Mouse (Mus musculus) myocyte (in vitro differentiated cells): ENCODE measurements around the gene Nol7.

Experiments
- CEBPB ChIP-seq: IDR thresholded peaks from 2 replicates; pipeline ENCODE4 v1.6.1; 2011; ENCODE audit warnings: mild to moderate bottlenecking, moderate library complexity; ENCODE audit not compliant: poor library complexity, insufficient read depth, severe bottlenecking
- E2F4 ChIP-seq: IDR thresholded peaks from one replicate; pipeline ENCODE4 v1.6.1; 2011; ENCODE audit warnings: mild to moderate bottlenecking, control low read depth, moderate library complexity; ENCODE audit not compliant: insufficient read depth
- MAX ChIP-seq: IDR thresholded peaks from one replicate; pipeline ENCODE4 v1.6.1; 2011; ENCODE audit warnings: low read depth, mild to moderate bottlenecking, control low read depth
- MYOD1 ChIP-seq, 3 experiments: IDR thresholded peaks; one replicate each; pipeline ENCODE4 v1.6.1; 2011; ENCODE audit warnings: control low read depth in 2 of 3, low read depth in 2 of 3, mild to moderate bottlenecking in 2 of 3, moderate library complexity in 1 of 3; ENCODE audit not compliant: insufficient read length in 2 of 3, control insufficient read depth in 1 of 3
- MYOG ChIP-seq, 3 experiments: IDR thresholded peaks; one replicate each; pipeline ENCODE4 v1.6.1; 2011; ENCODE audit warnings: control low read depth in 2 of 3, low read depth in 2 of 3, mild to moderate bottlenecking in 2 of 3; ENCODE audit not compliant: insufficient read length in 2 of 3, control insufficient read depth in 1 of 3, insufficient read depth in 1 of 3
- POLR2A ChIP-seq: IDR thresholded peaks from one replicate; pipeline ENCODE4 v1.6.1; 2011; ENCODE audit warnings: low read depth, mild to moderate bottlenecking, control low read depth, moderate library complexity; ENCODE audit not compliant: insufficient read length
- POLR2AphosphoS2 ChIP-seq: IDR thresholded peaks from one replicate; pipeline ENCODE4 v1.6.1; 2011; ENCODE audit warnings: low read depth, control low read depth; ENCODE audit not compliant: insufficient read length
- SRF ChIP-seq: IDR thresholded peaks from one replicate; pipeline ENCODE4 v1.6.1; 2011; ENCODE audit warnings: low read depth; ENCODE audit not compliant: control insufficient read depth, insufficient read length
- TCF12 ChIP-seq: IDR thresholded peaks from one replicate; pipeline ENCODE4 v1.6.1; 2011; ENCODE audit warnings: mild to moderate bottlenecking, control low read depth; ENCODE audit not compliant: poor library complexity, insufficient read depth, severe bottlenecking
- TCF3 ChIP-seq: IDR thresholded peaks from one replicate; pipeline ENCODE4 v1.6.1; 2011; ENCODE audit warnings: low read depth, control low read depth; ENCODE audit not compliant: insufficient read length
- USF1 ChIP-seq: IDR thresholded peaks from one replicate; pipeline ENCODE4 v1.6.1; 2011; ENCODE audit warnings: low read depth, mild to moderate bottlenecking, control low read depth, moderate library complexity

DNA sequence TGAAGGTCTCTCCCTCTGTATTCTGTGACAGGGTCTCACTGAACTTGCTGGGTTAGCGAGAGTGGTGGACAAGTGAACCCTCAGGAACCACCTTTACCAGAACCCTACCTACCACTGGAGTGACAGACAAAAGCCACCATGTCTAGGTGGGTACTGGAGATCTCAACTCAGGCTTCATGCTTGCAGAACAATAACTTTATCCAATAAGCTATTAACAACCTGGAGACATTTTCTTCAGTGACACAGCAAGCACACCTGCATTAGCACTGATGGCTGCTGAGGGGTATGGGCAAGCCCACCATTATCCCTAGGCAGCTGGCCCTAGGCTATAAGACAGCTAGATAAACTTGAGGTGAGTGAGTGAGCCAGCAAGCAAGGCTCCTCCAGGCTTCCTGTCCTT lies 42.2 kb downstream of the Nol7 start:
- no peak for TF ChIP-seq E2F4
- no peak for TF ChIP-seq POLR2A
- no peak for TF ChIP-seq MYOD1 (IDR thresholded peaks at IDR 0.05; ENCODE audit: control insufficient read depth in 1 of 3, insufficient read length in 2 of 3, low read depth in 2 of 3)
- TF ChIP-seq POLR2AphosphoS2, result no peak
- no peak for TF ChIP-seq MAX
- no peak for TF ChIP-seq SRF
- TF ChIP-seq MYOG (IDR thresholded peaks at IDR 0.05; ENCODE audit: control insufficient read depth in 1 of 3, insufficient read depth in 1 of 3, insufficient read length in 2 of 3, low read depth in 2 of 3), result no peak
- no peak for TF ChIP-seq TCF12
- no peak for TF ChIP-seq CEBPB
- TF ChIP-seq USF1, result no peak
- TF ChIP-seq TCF3, result no peak
